In the genomic region with DNA sequence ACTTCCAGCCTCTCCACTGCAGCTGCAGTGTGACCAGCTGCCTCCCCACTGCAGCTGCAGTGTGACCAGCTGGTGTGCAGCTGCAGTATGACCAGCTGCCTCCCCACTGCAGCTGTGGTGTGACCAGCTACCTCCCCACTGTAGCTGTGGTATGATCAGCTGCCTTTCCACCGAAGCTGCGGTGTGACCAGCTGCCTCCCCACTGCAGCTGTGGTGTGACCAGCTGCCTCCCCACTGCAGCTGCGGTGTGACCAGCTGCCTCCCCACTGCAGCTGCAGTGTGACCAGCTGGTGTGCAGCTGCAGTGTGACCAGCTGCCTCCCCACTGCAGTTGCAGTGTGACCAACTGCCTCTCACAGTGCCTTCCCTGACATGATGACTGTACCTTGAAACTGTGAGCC, we compare ENCODE assay signal across 28 mouse cellular contexts.
"Had no signal": no experiment of that assay in that cellular context is flagged by ENCODE, and none has a peak within 500 bp of the region (broad histone marks: within the 10 kb centered on the region; RNA-seq: fewer than 3 reads in every experiment).

No protein-coding gene starts in this region.

- H3K9ac ChIP-seq: embryonic facial prominence, embryonic 12.5 days; embryonic facial prominence, embryonic 13.5 days; embryonic facial prominence, embryonic 15.5 days; forebrain, embryonic 12.5 days; forebrain, embryonic 13.5 days; forebrain, embryonic 15.5 days; forebrain, postnatal 0 days had no signal

- H3K27ac ChIP-seq: embryonic facial prominence, embryonic 10.5 days; embryonic facial prominence, embryonic 12.5 days; embryonic facial prominence, embryonic 13.5 days; embryonic facial prominence, embryonic 15.5 days; forebrain, embryonic 10.5 days; forebrain, embryonic 12.5 days; forebrain, embryonic 13.5 days; forebrain, embryonic 15.5 days; gastrocnemius, adult 2 months; heart, adult 2 months had no signal

- H3K27me3 ChIP-seq: embryonic facial prominence, embryonic 12.5 days; embryonic facial prominence, embryonic 13.5 days; embryonic facial prominence, embryonic 15.5 days; forebrain, embryonic 12.5 days; forebrain, embryonic 13.5 days; forebrain, embryonic 15.5 days had no signal

- DNase-seq: cerebellum, adult 8-10 months; cerebellum, adult 9-10 months; cerebellum, adult 9-11 months; cerebellum, postnatal 10 days; cerebellum, postnatal 14 days; cerebellum, postnatal 25 days; cerebellum, postnatal 36 days; embryo, embryonic 11 days; forebrain, postnatal 0 days; gastrocnemius, adult 2 months; gastrocnemius, postnatal 10 days; gastrocnemius, postnatal 14 days; gastrocnemius, postnatal 25 days; gastrocnemius, postnatal 36 days; heart, adult 11 months; heart, adult 18-20 months; heart, adult 2 months had no signal

- H3K4me1 ChIP-seq: embryonic facial prominence, embryonic 12.5 days had no signal

- H3K4me3 ChIP-seq: embryonic facial prominence, embryonic 10.5 days; embryonic facial prominence, embryonic 12.5 days; embryonic facial prominence, embryonic 13.5 days; embryonic facial prominence, embryonic 15.5 days; erythroblast, embryonic 14.5 days; forebrain, embryonic 10.5 days; forebrain, embryonic 12.5 days; forebrain, embryonic 13.5 days; forebrain, embryonic 15.5 days; gastrocnemius, adult 2 months; heart, adult 2 months had no signal

- H3K4me2 ChIP-seq: embryonic facial prominence, embryonic 12.5 days; embryonic facial prominence, embryonic 13.5 days; embryonic facial prominence, embryonic 15.5 days; forebrain, embryonic 12.5 days; forebrain, embryonic 13.5 days; forebrain, embryonic 15.5 days had no signal

- H3K36me3 ChIP-seq: embryonic facial prominence, embryonic 10.5 days; embryonic facial prominence, embryonic 12.5 days; embryonic facial prominence, embryonic 13.5 days; embryonic facial prominence, embryonic 15.5 days; forebrain, embryonic 10.5 days; forebrain, embryonic 12.5 days; forebrain, embryonic 15.5 days had no signal

- H3K9me3 ChIP-seq: embryonic facial prominence, embryonic 12.5 days; embryonic facial prominence, embryonic 13.5 days; embryonic facial prominence, embryonic 15.5 days; forebrain, embryonic 12.5 days; forebrain, embryonic 13.5 days; forebrain, embryonic 15.5 days had no signal

- ATAC-seq: forebrain, embryonic 13.5 days; forebrain, embryonic 14.5 days; forebrain, embryonic 15.5 days; forebrain, embryonic 16.5 days; forebrain, postnatal 0 days had no signal
